Mouse (Mus musculus): ENCODE measurements at regions not wholly inside any gene's neighbourhood (a gene's known extent, or its start where the extent isn't known, plus 50 kb on each side); places are given as distances from the start of the nearest gene placed in this dataset.

GRCm38 (mm10) chr3:17667016-17667415 lies 281.2 kb upstream of the Cypt12 start:
- DNase-seq (ENCODE audit: low spot score in 2 of 2), result no peak

- DNase-seq (ENCODE audit: low spot score in 2 of 2), result no peak
These were observed 279.4 kb upstream of the Cypt12 start for GRCm38 (mm10) chr3:17668839-17669238.
